Mouse (Mus musculus) urinary bladder, postnatal 0 days (tissue): ENCODE data around the gene Cytl1. TPM values are rescaled to one million over a fixed set of nuclear protein-coding genes. Genes with fewer than 3 reads are reported as not detected.

ENCODE experiments used
- polyA plus RNA-seq: library from polyadenylated mRNA; unstranded; fragments of >200 nt; fragmentation: Nextera tagmentation; extraction: Ambion mirVana; gene quantifications from 2 replicates; pipeline ENCODE4 v1.2.1, GENCODE M21; 2015

The Cytl1 gene
- polyA plus RNA-seq = 0.79 and 1.3 TPM in 2 replicates

DNA sequence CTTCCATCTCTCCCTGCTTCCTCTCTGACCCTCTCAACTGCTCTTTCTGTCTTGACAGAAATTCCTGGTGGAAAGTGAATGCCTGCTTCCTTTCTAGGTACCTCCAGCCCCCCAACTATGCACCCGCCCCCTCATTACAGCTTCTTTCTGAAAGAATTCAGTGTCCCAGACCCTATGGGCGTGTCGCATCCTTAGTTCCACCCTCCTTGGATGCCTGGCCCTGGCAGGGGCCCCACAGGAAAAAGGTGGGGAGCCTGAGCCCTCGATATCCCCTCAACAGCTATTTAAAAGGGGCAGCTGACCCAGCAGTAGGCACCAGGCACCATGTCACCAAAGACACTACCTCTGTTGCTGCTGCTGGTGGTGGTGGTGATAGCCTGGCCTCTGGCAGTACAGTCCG, at the start of gene Cytl1:
TSS of gene Cytl1 (plus strand) at position 296 of the 400 bp plus-strand sequence.

DNA sequence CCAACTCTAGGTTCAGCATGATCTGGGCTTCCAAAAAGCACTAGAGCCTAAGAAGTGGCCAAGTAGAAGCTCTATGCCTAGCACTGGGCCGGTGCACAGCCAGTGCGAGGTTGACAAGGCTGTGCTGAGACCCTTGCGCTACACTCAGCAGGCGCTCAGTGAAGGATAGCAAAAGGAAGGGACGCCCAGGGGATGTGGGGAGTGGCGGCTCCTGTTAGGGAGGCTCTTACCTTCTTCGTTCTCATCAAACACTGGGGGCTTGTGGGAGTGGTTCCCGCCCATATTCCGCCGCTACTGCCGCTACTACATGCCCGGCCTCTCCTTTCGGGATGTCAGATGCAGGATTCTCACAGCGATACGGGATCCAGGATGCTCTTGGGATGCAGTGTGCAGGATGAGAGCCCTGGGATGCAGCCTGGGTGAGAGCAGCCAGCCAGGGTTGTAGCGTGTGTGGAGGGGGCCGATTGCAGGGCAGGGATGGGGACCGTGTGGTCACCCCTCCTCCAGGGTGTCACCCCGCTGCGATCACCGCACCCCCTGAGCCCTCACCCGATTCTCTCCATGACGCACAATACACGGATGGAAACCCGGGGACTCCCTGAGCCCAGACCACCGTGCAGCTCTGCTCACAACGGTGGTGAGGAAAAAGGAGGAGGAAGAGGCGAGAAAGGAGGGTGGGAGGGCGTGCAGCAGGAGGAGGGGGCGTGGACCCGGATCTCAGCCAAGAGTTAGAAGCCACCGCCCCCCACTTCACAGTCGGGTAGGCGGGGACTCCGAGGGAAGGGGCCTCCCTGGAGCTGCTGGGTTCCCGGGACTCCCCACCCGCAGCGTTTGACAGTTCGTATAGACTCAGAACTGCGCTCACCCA, 18.6 kb upstream of the Cytl1 start, which contains the start of gene Stk32b:
TSS of gene Stk32b (minus strand) at position 667 of the 868 bp plus-strand sequence.

Other genes starting within 250 kb of the Cytl1 start
- gene Stk32b, start 18.3 kb upstream of the Cytl1 start, polyA plus RNA-seq = not detected in 2 replicates
- gene Msx1, start 89.1 kb downstream of the Cytl1 start, polyA plus RNA-seq = 1.2 TPM in 2 replicates